Mouse (Mus musculus) heart, embryonic 10.5 days (tissue): ENCODE results near the gene Rnf213. TPM values are rescaled to one million over a fixed set of nuclear protein-coding genes. Genes with fewer than 3 reads are reported as not detected.

ENCODE experiments used
- DNase-seq: peaks from one replicate; pipeline ENCODE4 v3.0.0-alpha.2; 2017; ENCODE audit warnings: low spot score
- H3K27ac ChIP-seq: fragments of 300-500 bp; sonication (generic); 2 replicates; pipeline ENCODE4 v1.5.1; 2016; ENCODE audit warnings: mild to moderate bottlenecking
- H3K27me3 ChIP-seq: fragments of 300-500 bp; sonication (generic); 2 replicates; pipeline ENCODE4 v1.6.1; 2016; ENCODE audit warnings: mild to moderate bottlenecking; ENCODE audit not compliant: poor library complexity, insufficient read depth, severe bottlenecking
- H3K36me3 ChIP-seq: fragments of 300-500 bp; sonication (generic); 2 replicates; pipeline ENCODE4 v1.6.1; 2016; ENCODE audit warnings: mild to moderate bottlenecking, moderate library complexity
- H3K4me1 ChIP-seq: fragments of 300-500 bp; sonication (generic); 2 replicates; pipeline ENCODE4 v1.6.1; 2016; ENCODE audit warnings: mild to moderate bottlenecking
- H3K4me3 ChIP-seq: fragments of 300-500 bp; sonication (generic); 2 replicates; pipeline ENCODE4 v1.5.1; 2016; ENCODE audit warnings: mild to moderate bottlenecking, moderate library complexity
- H3K9me3 ChIP-seq: fragments of 300-500 bp; sonication (generic); 2 replicates; pipeline ENCODE4 v1.6.1; 2016; ENCODE audit warnings: mild to moderate bottlenecking, moderate library complexity
- WGBS: fragments of 180-500 bp; shearing (Covaris S2); methylation state at CpG from one replicate; pipeline ENCODE4 v1.1.7; 2016; 5-methylcytosine and 5-hydroxymethylcytosine counted together
- polyA plus RNA-seq: library from polyadenylated mRNA; unstranded; fragments of >200 nt; fragmentation: Nextera tagmentation; extraction: Ambion mirVana; gene quantifications from 2 replicates; pipeline ENCODE4 v1.2.1, GENCODE M21; 2016

Rnf213 gene
- polyA plus RNA-seq, 1 experiment from 2014 or later = 9.5 TPM

- Histone ChIP-seq H3K4me3 (peak overlapping the region; percentile 47), H3K9me3 (no peaks in the 10 kb centered on the region), H3K4me1 (peaks cover 19% of the 10 kb centered on the region), H3K36me3 (peaks cover 62% of the 10 kb centered on the region), H3K27ac (peak overlapping the region; percentile 45; the same call in 1 of the 2 replicates), H3K27me3 (no peaks in the 10 kb centered on the region)
- peak; percentile 89 for DNase-seq
- WGBS = under 1% methylated on average over 29 of the region's 35 CpGs
These were observed 35.8 kb downstream of the Rnf213 start for GRCm38 (mm10) chr11:119428649-119429136.

GRCm38 (mm10) chr11:119431516-119431915 lies 38.6 kb downstream of the Rnf213 start:
- no peak overlapping the region for H3K27ac ChIP-seq
- H3K9me3 ChIP-seq = no peaks in the 10 kb centered on the region
- 0 out of 2 replicates have a peak, but pooled peaks cover 3% of the 10 kb centered on the region for H3K27me3 ChIP-seq
- DNase-seq = no peak
- peaks cover 73% of the 10 kb centered on the region for H3K36me3 ChIP-seq
- no peak overlapping the region for H3K4me3 ChIP-seq
- H3K4me1 ChIP-seq = peaks cover 19% of the 10 kb centered on the region
- 85% methylated on average over 12 of the region's 12 CpGs for WGBS

GRCm38 (mm10) chr11:119432706-119433105 lies 39.8 kb downstream of the Rnf213 start:
- Histone ChIP-seq H3K27ac (no peak overlapping the region), H3K4me3 (no peak overlapping the region), H3K36me3 (peaks cover 74% of the 10 kb centered on the region), H3K27me3 (0 out of 2 replicates have a peak, but pooled peaks cover 4% of the 10 kb centered on the region), H3K4me1 (peaks cover 14% of the 10 kb centered on the region), H3K9me3 (no peaks in the 10 kb centered on the region)
- WGBS = 65% methylated on average over 7 of the region's 7 CpGs
- DNase-seq = no peak

GRCm38 (mm10) chr11:119434316-119434715 lies 41.4 kb downstream of the Rnf213 start:
- H3K27me3 ChIP-seq = 0 out of 2 replicates have a peak, but pooled peaks cover 4% of the 10 kb centered on the region
- no peak overlapping the region for H3K27ac ChIP-seq
- H3K36me3 ChIP-seq = peaks cover 86% of the 10 kb centered on the region
- no peaks in the 10 kb centered on the region for H3K4me1 ChIP-seq
- WGBS = 62% methylated on average over 4 of the region's 4 CpGs
- no peaks in the 10 kb centered on the region for H3K9me3 ChIP-seq
- no peak for DNase-seq
- no peak overlapping the region for H3K4me3 ChIP-seq

GRCm38 (mm10) chr11:119435880-119436872 lies 43.3 kb downstream of the Rnf213 start:
- Histone ChIP-seq H3K9me3 (no peaks in the 10 kb centered on the region), H3K36me3 (peaks cover 87% of the 10 kb centered on the region), H3K27ac (no peak overlapping the region), H3K27me3 (0 out of 2 replicates have a peak, but pooled peaks cover 4% of the 10 kb centered on the region), H3K4me1 (no peaks in the 10 kb centered on the region), H3K4me3 (no peak overlapping the region)
- no peak for DNase-seq
- WGBS = 78% methylated on average over 19 of the region's 19 CpGs

- Histone ChIP-seq H3K27me3 (0 out of 2 replicates have a peak, but pooled peaks cover 4% of the 10 kb centered on the region), H3K4me1 (no peaks in the 10 kb centered on the region), H3K27ac (no peak overlapping the region), H3K9me3 (no peaks in the 10 kb centered on the region), H3K36me3 (peaks cover 88% of the 10 kb centered on the region), H3K4me3 (no peak overlapping the region)
- 80% methylated on average over 8 of the region's 8 CpGs for WGBS
- no peak for DNase-seq
These were observed 45.9 kb downstream of the Rnf213 start for GRCm38 (mm10) chr11:119438776-119439175.

GRCm38 (mm10) chr11:119442199-119442598 lies 49.3 kb downstream of the Rnf213 start:
- no peaks in the 10 kb centered on the region for H3K27me3 ChIP-seq
- H3K27ac ChIP-seq = no peak overlapping the region
- H3K9me3 ChIP-seq = no peaks in the 10 kb centered on the region
- no peak for DNase-seq
- H3K4me3 ChIP-seq = no peak overlapping the region
- H3K36me3 ChIP-seq = peaks cover 82% of the 10 kb centered on the region
- H3K4me1 ChIP-seq = no peaks in the 10 kb centered on the region
- 89% methylated on average over 8 of the region's 8 CpGs for WGBS

GRCm38 (mm10) chr11:119443442-119443841 lies 50.5 kb downstream of the Rnf213 start:
- peaks cover 75% of the 10 kb centered on the region for H3K36me3 ChIP-seq
- DNase-seq = no peak
- H3K4me3 ChIP-seq = no peak overlapping the region
- no peaks in the 10 kb centered on the region for H3K9me3 ChIP-seq
- no peaks in the 10 kb centered on the region for H3K27me3 ChIP-seq
- WGBS = 91% methylated on average over 9 of the region's 9 CpGs
- H3K27ac ChIP-seq = no peak overlapping the region
- H3K4me1 ChIP-seq = no peaks in the 10 kb centered on the region

- no peak for DNase-seq
- no peaks in the 10 kb centered on the region for H3K9me3 ChIP-seq
- H3K4me1 ChIP-seq = no peaks in the 10 kb centered on the region
- H3K4me3 ChIP-seq = no peak overlapping the region
- no peak overlapping the region for H3K27ac ChIP-seq
- 91% methylated on average over 4 of the region's 4 CpGs for WGBS
- peaks cover 7% of the 10 kb centered on the region; the same call in 1 of the 2 replicates for H3K27me3 ChIP-seq
- H3K36me3 ChIP-seq = peaks cover 72% of the 10 kb centered on the region
These were observed 63.2 kb downstream of the Rnf213 start for GRCm38 (mm10) chr11:119456097-119456496.

GRCm38 (mm10) chr11:119477876-119478275 lies 85.0 kb downstream of the Rnf213 start:
- no peak for DNase-seq
- H3K27me3 ChIP-seq = no peaks in the 10 kb centered on the region
- peaks cover 81% of the 10 kb centered on the region for H3K36me3 ChIP-seq
- no peak overlapping the region for H3K4me3 ChIP-seq
- H3K9me3 ChIP-seq = no peaks in the 10 kb centered on the region
- WGBS = 89% methylated on average over 4 of the region's 4 CpGs
- H3K4me1 ChIP-seq = no peaks in the 10 kb centered on the region
- no peak overlapping the region for H3K27ac ChIP-seq

GRCm38 (mm10) chr11:119490861-119491689 lies 98.2 kb downstream of the Rnf213 start, which contains the start of gene Endov:
Endov (plus strand) TSS chr11:119491347.
- 0 out of 2 replicates have a peak, but pooled peaks cover 10% of the 10 kb centered on the region for H3K27me3 ChIP-seq

GRCm38 (mm10) chr11:119491690-119492087 lies 98.8 kb downstream of the Rnf213 start:
- Histone ChIP-seq H3K4me1 (peaks cover 19% of the 10 kb centered on the region), H3K27ac (peak overlapping the region; percentile 99), H3K36me3 (peaks cover 31% of the 10 kb centered on the region), H3K27me3 (0 out of 2 replicates have a peak, but pooled peaks cover 10% of the 10 kb centered on the region), H3K4me3 (peak overlapping the region; percentile 87), H3K9me3 (no peaks in the 10 kb centered on the region)
- WGBS = 6% methylated on average over 27 of the region's 27 CpGs
- DNase-seq = no peak

More at GRCm38 (mm10) chr11:119490861-119491689, 98.2 kb downstream of the Rnf213 start, which contains the start of gene Endov:
- under 1% methylated on average over 66 of the region's 66 CpGs for WGBS
- Histone ChIP-seq H3K4me1 (peaks cover 19% of the 10 kb centered on the region), H3K27ac (peak within 1 kb of the TSS; percentile 99), H3K36me3 (peaks cover 30% of the 10 kb centered on the region), H3K9me3 (no peaks in the 10 kb centered on the region), H3K4me3 (peak within 1 kb of the TSS; percentile 87)
- peak; percentile 97 for DNase-seq
